Mouse (Mus musculus): ENCODE measurements around the gene Fer1l5.

The Fer1l5 gene

GRCm38 (mm10) chr1:36371934-36372845 lies at the start of gene Fer1l5:
Gene Fer1l5, plus strand, starts transcription at chr1:36372291.
- no peak for DNase-seq (ENCODE audit: low spot score)

DNA sequence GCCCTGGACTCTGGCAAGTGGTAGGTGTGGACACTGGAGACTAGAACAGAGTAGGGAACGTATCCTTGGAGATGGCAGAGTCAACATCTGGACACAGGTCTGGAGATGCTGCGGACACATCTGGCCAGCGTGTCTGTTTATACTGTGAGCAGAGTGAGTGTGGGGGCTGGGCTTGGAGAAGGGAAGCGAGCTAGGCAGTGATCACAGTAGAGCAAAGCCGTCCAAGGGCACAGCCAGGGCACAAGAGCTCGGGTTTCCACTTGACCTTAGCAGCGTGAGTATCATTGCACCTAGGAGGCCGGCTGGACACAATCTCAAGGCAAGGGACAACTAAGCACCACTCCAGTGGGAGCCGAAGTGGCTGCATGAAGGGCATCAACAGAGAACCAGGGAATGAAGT lies 49.0 kb upstream of the Fer1l5 start:
- peak; percentile 31 for DNase-seq (ENCODE audit: low spot score)

DNA sequence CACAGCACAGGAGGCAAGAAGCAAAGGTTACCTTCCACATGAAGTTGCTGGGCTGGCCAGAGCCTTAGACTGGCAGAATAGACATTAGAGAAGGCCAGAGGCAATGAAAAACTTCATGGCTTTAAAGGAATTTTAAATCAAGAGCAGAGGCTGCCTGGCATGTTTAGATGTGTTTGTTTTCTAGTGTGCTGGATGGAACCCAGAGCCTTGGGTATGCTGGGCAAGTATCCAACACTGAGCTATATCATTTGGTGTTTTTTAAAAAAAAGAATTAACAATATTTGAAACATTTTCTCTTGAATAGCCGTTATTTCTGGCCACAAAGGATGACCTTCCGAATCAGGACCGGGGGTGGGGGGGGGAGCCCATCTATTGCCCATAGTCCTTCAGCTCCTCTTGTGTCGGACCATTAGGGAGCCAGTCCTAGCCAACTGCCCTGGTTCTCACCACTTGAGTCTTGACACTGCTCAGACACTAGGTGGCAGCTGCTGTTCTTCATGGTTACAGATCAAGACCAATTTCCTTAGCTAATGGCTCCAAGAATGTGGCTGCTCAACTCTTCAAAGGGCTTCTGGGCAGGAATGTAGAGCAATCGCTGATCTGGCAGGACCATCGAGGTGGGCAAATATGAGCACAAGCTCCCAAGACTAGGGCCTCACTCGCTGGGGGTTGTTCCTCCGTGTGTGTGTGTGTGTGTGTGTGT lies 48.2 kb upstream of the Fer1l5 start:
- DNase-seq (ENCODE audit: low spot score): peak; percentile 69

GRCm38 (mm10) chr1:36325900-36326321 lies 46.2 kb upstream of the Fer1l5 start:
- DNase-seq (ENCODE audit: low spot score): no peak

DNA sequence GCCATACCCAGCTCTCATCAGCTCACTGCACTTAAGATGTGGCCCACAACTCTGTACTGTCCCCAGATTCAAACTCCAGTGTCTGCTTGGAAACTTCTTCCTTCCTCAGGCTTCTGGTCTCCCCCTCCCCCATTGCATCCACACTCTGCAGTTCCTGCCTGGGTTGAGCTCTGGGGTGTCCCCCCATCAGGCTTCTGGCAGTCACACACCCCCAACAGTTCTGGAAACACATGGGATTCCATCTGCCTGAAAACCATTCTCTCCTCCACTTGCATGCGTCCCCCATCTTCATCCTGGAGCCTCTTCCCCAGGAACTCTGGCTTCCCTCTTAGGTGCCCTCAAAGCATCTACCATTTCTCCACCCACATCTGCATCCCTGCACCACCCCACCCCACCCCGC lies 45.3 kb upstream of the Fer1l5 start:
- no peak for DNase-seq (ENCODE audit: low spot score)

DNA sequence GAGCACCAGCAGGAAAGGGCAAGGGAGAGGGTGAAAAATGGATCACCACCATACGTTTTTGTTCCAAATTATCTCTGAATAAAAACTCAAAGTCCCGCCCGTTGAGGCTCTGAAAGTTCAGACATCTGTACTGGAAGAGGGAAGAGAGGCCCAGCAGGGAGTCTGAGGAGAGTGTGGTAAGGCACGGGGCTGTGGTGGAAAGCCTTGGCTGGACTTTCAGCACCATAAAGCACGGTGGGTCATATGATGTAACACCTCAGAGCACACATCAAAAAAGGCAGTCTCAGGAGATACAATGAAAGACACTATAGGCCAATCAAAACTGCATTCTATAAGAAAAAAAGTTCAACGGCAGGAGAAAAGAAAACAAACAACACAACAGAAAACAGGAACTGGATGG lies 40.3 kb upstream of the Fer1l5 start:
- DNase-seq (ENCODE audit: low spot score): no peak

GRCm38 (mm10) chr1:36332955-36333887 lies 38.9 kb upstream of the Fer1l5 start:
- DNase-seq (ENCODE audit: low spot score): no peak

GRCm38 (mm10) chr1:36342547-36342946 lies 29.5 kb upstream of the Fer1l5 start:
- no peak for DNase-seq (ENCODE audit: low spot score)

DNA sequence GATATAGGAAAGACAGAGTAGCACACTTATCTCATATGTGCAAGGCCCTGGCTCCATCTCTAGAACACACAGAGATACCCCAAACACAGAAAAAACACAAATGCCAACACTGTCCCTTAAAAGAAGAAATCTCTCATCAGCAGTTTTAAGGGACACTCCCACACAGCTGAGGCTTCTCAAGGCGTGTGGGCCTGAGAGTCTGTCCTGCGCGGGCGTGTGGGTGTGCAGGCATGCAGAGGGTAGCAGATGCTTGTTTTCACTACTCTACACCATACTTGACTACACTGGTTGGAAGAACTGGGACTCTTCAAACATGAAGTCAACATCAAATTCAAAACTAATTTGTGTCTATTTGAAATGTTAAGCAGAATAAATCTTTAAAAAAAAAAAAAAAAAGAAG lies 19.7 kb upstream of the Fer1l5 start:
- DNase-seq (ENCODE audit: low spot score): no peak

DNA sequence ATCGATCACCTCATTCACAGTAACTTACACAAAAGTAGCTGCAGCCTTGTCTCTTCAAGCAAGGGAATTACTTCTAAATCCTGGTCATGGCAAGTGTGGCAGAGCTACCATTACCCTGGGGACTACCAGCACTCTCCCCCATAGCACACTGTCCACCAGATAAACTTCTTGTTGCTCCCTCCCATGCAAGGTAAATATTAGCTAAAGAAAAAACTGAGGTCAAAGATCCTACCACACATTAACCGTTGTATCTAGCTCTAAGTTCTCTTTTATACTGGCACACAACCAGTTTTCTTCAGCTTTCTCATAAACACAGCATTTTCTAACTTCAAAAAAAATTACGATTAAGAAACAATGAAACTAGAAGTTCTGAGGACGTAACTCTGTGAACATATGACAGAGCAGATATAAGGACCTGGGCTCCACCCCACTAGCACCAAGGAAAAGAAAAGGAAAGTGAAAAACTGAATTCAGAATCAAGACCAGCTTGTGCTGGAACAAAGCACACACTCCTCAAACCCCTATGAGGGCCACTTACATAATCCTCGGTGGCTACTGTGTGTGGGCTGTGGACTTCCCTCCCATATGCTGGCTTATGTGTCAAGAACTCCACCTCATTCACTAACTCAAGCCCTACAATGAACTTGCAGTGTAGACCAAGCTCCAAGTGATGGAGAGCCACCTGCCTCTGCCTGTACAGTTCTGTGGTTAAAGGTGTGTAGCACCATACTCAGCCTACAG lies 15.0 kb upstream of the Fer1l5 start:
- DNase-seq (ENCODE audit: low spot score): no peak

DNA sequence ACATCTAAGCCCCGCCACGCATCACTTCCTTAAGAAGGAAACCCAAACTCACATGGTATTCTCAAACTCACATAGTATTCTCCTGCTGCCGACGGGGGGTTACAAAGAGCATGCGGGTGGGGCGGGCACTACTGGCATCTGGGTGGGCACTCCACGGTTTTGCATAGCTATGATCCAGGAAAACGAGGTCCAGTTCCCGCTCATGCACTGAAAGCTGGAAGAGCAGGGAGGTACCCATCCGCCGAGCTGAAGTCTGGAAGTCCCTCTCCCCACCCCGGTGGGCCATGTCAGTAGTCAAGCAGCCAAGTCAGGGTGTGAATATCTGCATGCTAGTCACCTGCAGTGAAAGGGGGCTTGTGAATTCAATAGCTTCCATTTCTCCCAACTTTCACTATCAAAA lies 4.4 kb upstream of the Fer1l5 start:
- no peak for DNase-seq (ENCODE audit: low spot score)

- DNase-seq (ENCODE audit: low spot score): peak; percentile 44
Observed at GRCm38 (mm10) chr1:36368112-36368968, 3.8 kb upstream of the Fer1l5 start.

DNA sequence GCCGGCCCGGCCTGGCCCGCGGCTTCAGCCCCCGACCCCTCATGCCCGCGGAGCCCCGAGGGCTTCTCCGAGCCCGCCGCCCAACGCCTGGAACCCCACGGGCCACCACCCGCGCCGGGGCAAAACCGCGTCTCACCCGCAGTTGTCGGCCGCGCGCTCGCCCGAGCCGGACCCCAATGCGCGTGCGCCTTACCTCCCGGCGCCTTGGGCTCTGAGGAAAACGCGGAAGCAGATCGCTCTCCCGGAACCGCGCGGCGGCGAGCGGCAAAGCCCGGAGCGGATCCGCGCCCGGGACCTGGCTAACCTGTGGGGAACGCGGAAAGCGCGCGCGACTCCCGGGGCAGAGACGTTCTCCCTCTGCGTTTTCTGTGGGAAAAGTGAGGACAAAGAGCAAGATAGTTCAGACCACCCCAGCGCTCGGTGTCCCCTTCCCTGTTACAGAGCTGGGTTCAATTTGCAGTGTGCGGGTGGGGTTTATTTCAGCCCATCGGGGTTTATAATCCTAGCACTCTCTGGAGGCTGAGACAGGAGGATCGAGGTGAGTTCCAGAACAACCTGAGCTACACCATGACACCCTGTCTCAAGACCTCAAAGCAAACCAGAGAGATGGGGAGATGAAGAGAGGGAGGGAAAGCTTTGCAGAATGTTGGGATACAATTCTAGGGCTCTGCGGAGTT lies 3.0 kb upstream of the Fer1l5 start, which contains the start of gene Kansl3:
Kansl3 (minus strand) TSS at position 213 of the 677 bp plus-strand sequence.
- peak; percentile 82 for DNase-seq (ENCODE audit: low spot score)

- DNase-seq (ENCODE audit: low spot score): no peak
Observed at GRCm38 (mm10) chr1:36370918-36371317, 1.2 kb upstream of the Fer1l5 start.

DNA sequence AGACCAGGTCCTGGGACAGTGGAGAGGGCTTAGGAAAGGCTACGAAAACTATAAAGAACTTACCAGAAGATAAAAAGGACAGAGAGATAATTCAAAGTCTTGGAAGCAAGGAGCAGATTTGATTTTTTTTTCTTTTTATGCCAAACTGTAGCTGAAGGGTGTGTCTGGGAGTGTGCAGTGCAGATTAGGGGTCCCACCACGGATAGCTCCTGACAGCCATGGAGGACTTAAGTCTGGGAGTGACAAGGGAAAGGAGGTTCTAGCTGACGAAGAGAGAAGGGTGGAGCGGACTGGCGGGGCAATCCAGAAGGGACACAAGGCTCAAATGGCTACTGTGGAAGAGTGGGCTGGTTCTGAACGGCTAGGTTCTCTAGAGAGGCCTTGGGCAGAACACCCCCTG lies 6.8 kb downstream of the Fer1l5 start:
- no peak for DNase-seq (ENCODE audit: low spot score)

GRCm38 (mm10) chr1:36379582-36379981 lies 7.5 kb downstream of the Fer1l5 start:
- no peak for DNase-seq (ENCODE audit: low spot score)

DNA sequence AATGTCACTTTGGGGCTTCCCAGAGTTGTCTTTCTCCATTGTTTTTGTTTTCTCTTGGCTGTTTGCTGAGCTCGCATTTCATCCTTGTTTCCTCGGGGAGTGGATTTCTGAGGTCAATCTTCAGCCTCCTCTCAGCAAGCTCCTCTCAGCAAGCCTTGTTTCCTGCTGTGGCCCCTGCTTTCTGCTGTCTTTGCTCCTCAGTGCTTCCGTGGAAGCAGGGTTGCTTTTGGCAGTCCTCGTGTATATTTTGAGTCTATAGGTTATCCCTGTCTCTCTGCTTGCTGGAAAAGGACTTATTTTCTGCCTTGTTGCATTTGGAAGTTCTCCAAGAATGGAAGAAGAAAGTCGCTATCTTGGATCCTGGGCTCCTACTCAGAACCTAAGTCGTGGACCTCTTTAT lies 24.9 kb downstream of the Fer1l5 start:
- no peak for DNase-seq (ENCODE audit: low spot score)

DNA sequence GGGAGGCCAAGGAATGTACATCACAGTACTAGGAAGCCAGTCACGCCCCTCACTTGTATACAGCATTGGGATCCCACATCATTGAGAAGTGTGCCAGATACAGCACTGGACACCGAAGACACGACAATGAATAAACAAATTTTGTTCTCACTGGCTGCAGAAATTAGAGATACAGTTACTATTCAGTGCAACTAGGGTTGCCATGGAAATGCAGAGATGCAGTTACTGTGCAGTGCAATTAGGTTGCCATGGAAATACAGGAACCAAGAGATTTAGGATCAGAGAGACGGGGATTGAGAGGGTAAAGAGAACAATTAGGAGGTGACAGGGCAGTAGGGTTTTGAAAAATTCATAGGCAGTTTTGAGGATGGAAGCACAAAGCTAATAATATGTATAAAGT lies 29.4 kb downstream of the Fer1l5 start:
- no peak for DNase-seq (ENCODE audit: low spot score)

DNA sequence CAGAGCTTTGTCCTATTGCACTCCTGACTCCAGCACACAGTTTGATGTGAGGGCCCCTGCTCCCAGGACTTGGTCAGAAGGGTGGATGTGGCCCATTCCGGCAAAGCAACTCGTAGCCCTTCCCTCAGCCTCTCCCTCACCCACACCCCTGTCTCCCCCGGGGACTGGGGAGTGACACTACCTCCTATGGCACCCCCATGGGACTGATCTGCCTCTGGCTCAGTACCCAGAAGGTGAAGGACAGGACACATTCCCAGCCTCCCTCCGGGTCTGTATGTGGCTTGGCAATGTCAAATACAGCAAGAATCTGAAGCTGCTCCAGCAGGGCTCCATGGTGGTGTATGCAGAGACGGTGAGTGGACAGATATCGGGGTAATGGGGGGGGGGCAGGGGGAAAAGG lies 32.4 kb downstream of the Fer1l5 start:
- DNase-seq (ENCODE audit: low spot score): no peak

DNA sequence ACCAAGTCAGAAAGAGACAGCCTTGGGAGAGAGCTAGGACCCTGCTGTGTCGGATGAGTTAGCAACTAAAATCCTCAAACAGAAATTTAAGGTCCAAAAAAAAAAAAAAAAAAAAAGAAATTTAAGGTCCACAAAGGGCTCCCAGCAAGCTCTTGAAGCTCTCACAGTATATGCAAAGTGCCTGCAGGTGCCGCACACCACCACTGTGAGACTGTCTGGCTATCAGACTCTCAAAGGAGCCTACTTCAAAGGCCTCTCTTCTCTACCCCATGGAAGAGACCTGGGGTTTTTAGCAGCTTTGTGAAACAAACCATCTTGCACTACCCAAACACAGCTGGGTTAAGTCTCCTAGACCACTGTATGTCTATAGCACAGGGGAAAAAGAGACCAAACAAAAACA lies 57.4 kb downstream of the Fer1l5 start:
- no peak for DNase-seq (ENCODE audit: low spot score)
